Mouse (Mus musculus): ENCODE data around the gene Klhl10. TPM values are rescaled to one million over a fixed set of nuclear protein-coding genes. Genes with fewer than 3 reads are reported as not detected.

The Klhl10 gene
- total and polyA plus RNA-seq, 3 experiments: 0.65 to 0.81 TPM; not detected in 1

- H3K9ac ChIP-seq (ENCODE audit: control insufficient read depth, low read depth, low read length, poor library complexity, severe bottlenecking): peak overlapping the region; percentile 22
- no peaks in the 10 kb centered on the region for H3K27me3 ChIP-seq (ENCODE audit: control insufficient read depth in 1 of 2, insufficient read depth in 2 of 2, low read length in 2 of 2)
- peak overlapping the region in 1 of 2 experiments; percentile 17; a peak in 3 of 4 replicates for H3K4me3 ChIP-seq (ENCODE audit: control insufficient read depth in 1 of 2, insufficient read depth in 1 of 2, low read depth in 2 of 2, low read length in 2 of 2)
- no peaks in the 10 kb centered on the region for H3K9me3 ChIP-seq (replicated peaks; ENCODE audit: insufficient read depth, low read length)
- no peaks in the 10 kb centered on the region for H3K79me2 ChIP-seq (ENCODE audit: control insufficient read depth, insufficient read depth, low read length, poor library complexity)
- no peak for TF ChIP-seq ETS1 (IDR thresholded peaks at IDR 0.05; ENCODE audit: low read depth, low read length)
- TF ChIP-seq USF1 (IDR thresholded peaks at IDR 0.05; ENCODE audit: low read depth, low read length): no peak
- TF ChIP-seq MYC (IDR thresholded peaks at IDR 0.05; ENCODE audit: low read depth, low read length): no peak
- no peak for TF ChIP-seq TBP (IDR thresholded peaks at IDR 0.05; ENCODE audit: low read depth, low read length)
- no peak for TF ChIP-seq MAFK (IDR thresholded peaks at IDR 0.05; ENCODE audit: borderline replicate concordance, low read depth, low read length)
- TF ChIP-seq ZKSCAN1 (IDR thresholded peaks at IDR 0.05; ENCODE audit: low read depth, low read length): no peak
- no peak for TF ChIP-seq SIN3A (IDR thresholded peaks at IDR 0.05; ENCODE audit: low read length)
- no peak for TF ChIP-seq KAT2A (conservative IDR thresholded peaks at IDR 0.05; ENCODE audit: low read depth, low read length)
- TF ChIP-seq JUND (IDR thresholded peaks at IDR 0.05; ENCODE audit: low read depth, low read length): no peak
- no peak for TF ChIP-seq MEF2A (IDR thresholded peaks at IDR 0.05; ENCODE audit: extremely low read depth, insufficient replicate concordance, low read depth, low read length, poor library complexity, severe bottlenecking)
- TF ChIP-seq ZC3H11A (IDR thresholded peaks at IDR 0.05; ENCODE audit: low read depth, low read length): no peak
- TF ChIP-seq SMC3 (IDR thresholded peaks at IDR 0.05; ENCODE audit: low read depth, low read length): no peak
- TF ChIP-seq EP300 (IDR thresholded peaks at IDR 0.05; ENCODE audit: low read depth in 1 of 2, low read length in 2 of 2): no peak
- no peak for TF ChIP-seq MXI1 (IDR thresholded peaks at IDR 0.05; ENCODE audit: low read depth, low read length)
- no peak for TF ChIP-seq CHD2 (IDR thresholded peaks at IDR 0.05; ENCODE audit: low read length)
- TF ChIP-seq E2F4 (IDR thresholded peaks at IDR 0.05; ENCODE audit: borderline replicate concordance, low read depth, low read length): no peak
- TF ChIP-seq ELF1 (IDR thresholded peaks at IDR 0.05; ENCODE audit: low read depth, low read length): no peak
- no peak for TF ChIP-seq MYB (IDR thresholded peaks at IDR 0.05; ENCODE audit: low read depth, low read length)
- no peak for TF ChIP-seq GABPA (IDR thresholded peaks at IDR 0.05; ENCODE audit: low read depth, low read length)
- no peak for TF ChIP-seq NRF1 (IDR thresholded peaks at IDR 0.05; ENCODE audit: insufficient read depth, low read depth, low read length, poor library complexity, severe bottlenecking)
- peaks cover 0 to 22% of the 10 kb centered on the region in 2 experiments; a peak in 2 of 4 replicates for H3K36me3 ChIP-seq (ENCODE audit: control insufficient read depth in 1 of 2, insufficient read depth in 2 of 2, low read length in 2 of 2)
- H3K27ac ChIP-seq (ENCODE audit: control insufficient read depth, low read depth, low read length): no peak overlapping the region
- DNase-seq (ENCODE audit: low read depth, low spot score): peak; percentile 35
- H3K4me1 ChIP-seq (ENCODE audit: control insufficient read depth in 1 of 2, insufficient read depth in 2 of 2, low read length in 2 of 2): peaks cover under 1 to 50% of the 10 kb centered on the region in 2 experiments; a peak in 3 of 4 replicates
Measured at GRCm38 (mm10) chr11:100395200-100395599, 46.5 kb upstream of the Klhl10 start.
